Mouse (Mus musculus): ENCODE results near the gene Kcnh1. TPM values are rescaled to one million over a fixed set of nuclear protein-coding genes. Genes with fewer than 3 reads are reported as not detected.

Gene Kcnh1
- total RNA-seq, 2 experiments from 2014 or later: 0.11 TPM

GRCm38 (mm10) chr1:192265704-192266103 is 75.1 kb downstream of the Kcnh1 start:
- no peak for DNase-seq
- intact Hi-C loops (cut with DNase I): no loop called here

DNA sequence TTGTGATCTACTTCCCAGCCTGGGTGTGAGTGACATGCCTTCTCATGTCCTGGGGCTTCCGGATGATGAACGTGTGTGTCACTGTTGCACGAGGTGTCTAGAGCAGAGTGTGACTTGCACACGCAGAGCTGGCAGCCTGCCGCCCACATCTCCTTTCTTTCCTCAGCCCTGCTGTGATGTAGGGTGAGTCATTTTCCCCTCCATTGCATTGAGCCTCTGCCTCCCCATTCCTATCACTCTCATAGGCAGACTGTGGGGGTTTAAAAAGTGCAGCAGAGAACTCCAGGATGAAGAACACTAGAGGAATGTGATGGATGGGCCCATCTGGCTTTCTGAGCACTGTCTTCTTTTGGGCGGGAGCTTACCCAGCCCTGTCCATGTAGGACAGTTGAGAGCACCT is 76.4 kb downstream of the Kcnh1 start:
- no peak for DNase-seq
- intact Hi-C loops (cut with DNase I): no loop called here

- intact Hi-C loops (cut with DNase I): no loop called here
- DNase-seq: no peak
Observed at GRCm38 (mm10) chr1:192268878-192269277, 78.3 kb downstream of the Kcnh1 start.

DNA sequence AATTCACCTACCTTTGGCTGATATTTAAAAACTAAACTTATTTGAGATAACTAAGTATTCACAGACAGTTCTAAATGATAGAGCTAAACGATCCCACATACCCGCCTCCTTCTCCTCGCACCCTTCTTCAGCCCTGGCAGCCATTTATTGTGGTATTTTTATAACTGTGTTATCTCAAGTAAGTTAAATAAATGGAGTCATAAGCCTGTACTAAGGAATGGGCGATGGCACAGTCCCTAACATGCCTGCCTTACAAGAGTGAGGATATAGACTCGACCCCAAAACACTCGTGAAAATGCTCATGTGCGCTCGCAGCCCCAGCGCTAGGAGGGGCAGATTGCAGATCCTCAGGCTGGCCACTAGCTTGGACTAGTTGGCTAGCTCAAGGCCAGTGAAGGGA is 79.3 kb downstream of the Kcnh1 start:
- DNase-seq: no peak
- intact Hi-C loops (cut with DNase I): no loop called here

- DNase-seq: no peak
- intact Hi-C loops (cut with DNase I): no loop called here
Observed at GRCm38 (mm10) chr1:192277801-192278385, 87.3 kb downstream of the Kcnh1 start.

GRCm38 (mm10) chr1:192284340-192284739 is 93.8 kb downstream of the Kcnh1 start:
- intact Hi-C loops (cut with DNase I): no loop called here
- no peak for DNase-seq

GRCm38 (mm10) chr1:192284950-192285349 is 94.4 kb downstream of the Kcnh1 start:
- intact Hi-C loops (cut with DNase I): no loop called here
- no peak for DNase-seq

GRCm38 (mm10) chr1:192288456-192288855 is 97.9 kb downstream of the Kcnh1 start:
- intact Hi-C loops (cut with DNase I): no loop called here
- DNase-seq: no peak

GRCm38 (mm10) chr1:192291286-192291685 is 100.7 kb downstream of the Kcnh1 start:
- no peak for DNase-seq
- intact Hi-C loops (cut with DNase I): no loop called here

GRCm38 (mm10) chr1:192293391-192293790 is 102.8 kb downstream of the Kcnh1 start:
- intact Hi-C loops (cut with DNase I): no loop called here
- DNase-seq: no peak

GRCm38 (mm10) chr1:192293921-192294320 is 103.3 kb downstream of the Kcnh1 start:
- intact Hi-C loops (cut with DNase I): no loop called here
- no peak for DNase-seq

DNA sequence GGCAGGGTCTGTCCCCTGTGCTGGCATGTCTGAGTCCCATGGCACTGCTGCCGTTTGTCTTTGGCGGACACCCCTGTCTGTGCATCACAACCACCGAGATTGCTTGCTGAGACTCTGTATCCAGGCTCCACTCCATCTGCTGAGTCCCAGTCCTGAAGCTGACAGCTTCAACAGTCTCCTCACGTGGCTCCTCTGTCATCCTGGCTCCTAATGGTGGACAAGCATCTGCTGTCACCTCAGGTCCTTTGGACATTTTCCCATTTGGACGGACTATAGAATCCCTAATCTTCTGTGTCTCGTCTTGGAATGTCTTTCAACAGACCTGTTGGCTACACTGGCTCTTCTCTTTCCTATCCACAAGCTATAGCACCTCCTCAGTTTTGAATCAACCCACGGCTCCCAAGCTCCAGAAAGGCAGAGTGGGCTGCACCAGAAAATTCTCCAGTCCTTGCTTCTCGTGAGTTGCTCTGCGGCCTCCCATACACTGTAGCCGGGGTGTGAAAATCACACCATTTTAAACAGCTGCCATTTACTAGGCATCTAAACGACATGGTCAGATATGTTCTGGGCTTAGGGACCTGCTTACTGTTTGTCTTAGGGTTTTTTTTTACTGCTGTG is 104.8 kb downstream of the Kcnh1 start:
- DNase-seq: no peak
- intact Hi-C loops (cut with DNase I): no loop called here

- intact Hi-C loops (cut with DNase I): no loop called here
- no peak for DNase-seq
Observed at GRCm38 (mm10) chr1:192295902-192296301, 105.3 kb downstream of the Kcnh1 start.

- intact Hi-C loops (cut with DNase I): no loop called here
- DNase-seq: no peak
Observed at GRCm38 (mm10) chr1:192297481-192298128, 107.0 kb downstream of the Kcnh1 start.

- intact Hi-C loops (cut with DNase I): no loop called here
- no peak for DNase-seq
Observed at GRCm38 (mm10) chr1:192300417-192300816, 109.8 kb downstream of the Kcnh1 start.

DNA sequence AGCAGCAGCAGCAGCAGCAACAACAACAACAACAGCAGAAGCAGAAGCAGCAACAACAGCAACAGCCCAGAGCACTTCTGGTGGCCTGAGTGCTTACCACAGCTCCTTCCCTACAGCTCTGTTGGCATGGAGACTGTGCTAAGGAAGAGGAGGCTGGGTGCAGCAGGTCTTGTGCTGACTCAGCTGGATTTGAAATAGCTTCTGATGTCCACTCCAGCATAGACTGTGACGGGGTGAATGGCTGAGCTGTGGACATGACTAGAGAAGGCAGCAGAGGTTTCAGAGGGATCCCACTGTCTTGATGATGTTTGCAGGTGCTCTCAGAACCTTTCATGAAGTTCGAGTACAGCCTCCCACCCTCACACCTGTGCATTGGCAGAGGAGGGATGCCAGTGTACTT is 113.0 kb downstream of the Kcnh1 start:
- intact Hi-C loops (cut with DNase I): no loop called here
- no peak for DNase-seq

- intact Hi-C loops (cut with DNase I): no loop called here
- no peak for DNase-seq
Observed at GRCm38 (mm10) chr1:192305155-192305554, 114.6 kb downstream of the Kcnh1 start.

GRCm38 (mm10) chr1:192307055-192307454 is 116.5 kb downstream of the Kcnh1 start:
- DNase-seq: no peak
- intact Hi-C loops (cut with DNase I): no loop called here

DNA sequence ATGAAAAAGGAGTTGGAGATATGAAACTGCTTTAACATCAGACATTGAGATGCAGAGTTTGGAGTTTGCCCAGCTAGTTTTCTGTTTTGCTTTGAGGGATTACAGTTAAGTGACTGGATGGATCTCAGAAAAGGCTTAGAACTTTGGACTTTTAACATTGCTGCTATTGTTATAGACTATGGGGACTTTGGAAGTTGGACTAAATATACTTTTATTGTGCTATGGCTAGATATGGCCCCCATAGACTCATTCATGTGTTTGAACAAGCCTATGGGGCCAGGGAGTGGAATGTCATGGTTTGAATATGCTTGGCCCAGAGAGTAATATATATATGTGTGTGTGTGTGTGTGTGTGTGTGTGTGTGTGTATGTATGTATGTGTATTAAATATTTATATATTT is 120.7 kb downstream of the Kcnh1 start:
- DNase-seq: no peak
- intact Hi-C loops (cut with DNase I): no loop called here

DNA sequence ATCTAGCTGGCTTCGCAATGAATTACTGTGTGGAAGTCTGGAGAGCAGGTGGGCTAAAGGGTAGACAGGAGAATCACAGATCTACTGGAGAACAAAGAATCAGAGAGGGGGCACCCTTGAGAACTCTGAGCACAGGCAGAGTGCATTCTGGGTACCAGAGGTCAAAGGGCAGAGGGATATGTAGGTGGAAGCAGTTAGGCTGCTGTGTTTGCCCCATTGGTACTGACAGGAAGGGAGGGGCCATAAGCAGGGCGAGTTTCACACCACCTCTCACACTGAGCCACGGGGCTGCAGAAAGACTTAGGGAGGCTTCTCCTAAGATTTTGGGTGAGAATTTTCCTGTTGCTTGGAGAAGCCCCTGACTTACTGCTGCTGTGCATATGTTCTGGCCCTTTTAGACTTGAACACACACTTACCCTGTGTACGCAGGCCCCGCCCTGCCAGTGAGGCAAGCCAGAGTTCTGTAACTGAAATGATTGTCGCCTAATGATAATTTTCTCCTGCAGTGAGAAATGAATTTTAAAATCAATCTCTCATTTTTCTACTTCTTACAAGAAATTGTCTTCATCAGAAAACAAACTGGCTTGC is 121.4 kb downstream of the Kcnh1 start:
- intact Hi-C loops (cut with DNase I): no loop called here

DNA sequence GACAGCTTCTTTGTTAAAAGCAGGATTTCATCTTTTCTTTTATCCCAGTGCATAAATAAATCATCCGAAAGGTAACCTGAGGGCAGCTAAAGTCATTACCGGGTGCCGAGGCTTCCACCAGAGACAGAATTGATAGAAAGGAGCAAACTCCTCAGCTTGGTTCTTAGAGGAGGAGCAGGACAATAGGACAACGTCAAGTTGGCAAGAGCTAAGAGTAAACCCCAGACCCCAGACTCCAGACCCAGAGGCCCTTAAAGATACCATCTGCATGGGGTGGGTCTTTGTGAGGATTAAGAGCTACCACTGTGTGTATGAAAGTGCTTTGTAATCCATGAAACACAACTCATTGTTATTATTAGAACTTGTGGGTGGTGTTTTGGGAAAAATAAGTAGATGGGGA is 121.9 kb downstream of the Kcnh1 start:
- intact Hi-C loops (cut with DNase I): no loop called here
- no peak for DNase-seq

More for the DNA sequence above, 121.4 kb downstream of the Kcnh1 start:
- no peak for DNase-seq

DNA sequence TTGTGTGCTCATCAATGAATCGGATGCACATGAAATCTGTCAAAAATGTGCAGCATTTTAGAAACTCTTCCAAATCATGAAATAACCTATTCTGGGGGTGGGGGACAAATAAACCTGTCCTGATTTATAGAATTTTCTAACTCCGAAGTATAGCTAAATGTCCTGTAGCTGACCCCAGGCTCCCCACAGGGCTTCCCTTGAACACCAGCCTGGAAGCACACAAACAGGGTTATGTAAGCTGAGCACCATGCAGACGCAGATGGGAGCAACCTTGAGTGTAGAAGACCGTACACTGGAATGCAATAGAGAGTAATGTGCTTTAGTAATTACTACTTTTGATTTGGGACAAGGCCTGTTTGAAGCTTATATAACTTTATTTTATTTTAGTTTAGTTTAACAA is 122.4 kb downstream of the Kcnh1 start:
- intact Hi-C loops (cut with DNase I): no loop called here
- DNase-seq: no peak
